Mouse (Mus musculus) myocyte (in vitro differentiated cells): ENCODE data around the gene Fam161a. TPM values are rescaled to one million over a fixed set of nuclear protein-coding genes. Genes with fewer than 3 reads are reported as not detected.

Source experiments
- H3K27me3 ChIP-seq: one replicate; pipeline ENCODE4 v1.6.1; 2011; ENCODE audit not compliant: control insufficient read depth, insufficient read depth, insufficient read length
- H3K36me3 ChIP-seq: one replicate; pipeline ENCODE4 v1.6.1; 2011; ENCODE audit not compliant: control insufficient read depth, insufficient read depth
- H3K4me2 ChIP-seq: one replicate; pipeline ENCODE4 v1.6.1; 2011; ENCODE audit warnings: low read depth, control low read depth
- H3K4me3 ChIP-seq: one replicate; pipeline ENCODE4 v1.5.1; 2011; ENCODE audit warnings: mild to moderate bottlenecking, control low read depth, moderate library complexity
- H3K79me2 ChIP-seq: one replicate; pipeline ENCODE4 v1.6.1; 2011; ENCODE audit not compliant: control insufficient read depth, insufficient read depth
- H3ac ChIP-seq: one replicate; pipeline ENCODE4 v1.6.1; 2011; ENCODE audit not compliant: control insufficient read depth, insufficient read length
- CEBPB ChIP-seq: IDR thresholded peaks from 2 replicates; pipeline ENCODE4 v1.6.1; 2011; ENCODE audit warnings: mild to moderate bottlenecking, moderate library complexity; ENCODE audit not compliant: poor library complexity, insufficient read depth, severe bottlenecking
- E2F4 ChIP-seq: IDR thresholded peaks from one replicate; pipeline ENCODE4 v1.6.1; 2011; ENCODE audit warnings: mild to moderate bottlenecking, control low read depth, moderate library complexity; ENCODE audit not compliant: insufficient read depth
- MAX ChIP-seq: IDR thresholded peaks from one replicate; pipeline ENCODE4 v1.6.1; 2011; ENCODE audit warnings: low read depth, mild to moderate bottlenecking, control low read depth
- MYOG ChIP-seq, 3 experiments: IDR thresholded peaks; one replicate each; pipeline ENCODE4 v1.6.1; 2011; ENCODE audit warnings: control low read depth in 2 of 3, low read depth in 2 of 3, mild to moderate bottlenecking in 2 of 3; ENCODE audit not compliant: insufficient read length in 2 of 3, control insufficient read depth in 1 of 3, insufficient read depth in 1 of 3
- POLR2A ChIP-seq: IDR thresholded peaks from one replicate; pipeline ENCODE4 v1.6.1; 2011; ENCODE audit warnings: low read depth, mild to moderate bottlenecking, control low read depth, moderate library complexity; ENCODE audit not compliant: insufficient read length
- POLR2AphosphoS2 ChIP-seq: IDR thresholded peaks from one replicate; pipeline ENCODE4 v1.6.1; 2011; ENCODE audit warnings: low read depth, control low read depth; ENCODE audit not compliant: insufficient read length
- REST ChIP-seq: IDR thresholded peaks from one replicate; pipeline ENCODE4 v1.6.1; 2011; ENCODE audit warnings: mild to moderate bottlenecking, control low read depth, moderate library complexity; ENCODE audit not compliant: insufficient read depth, insufficient read length
- TCF3 ChIP-seq: IDR thresholded peaks from one replicate; pipeline ENCODE4 v1.6.1; 2011; ENCODE audit warnings: low read depth, control low read depth; ENCODE audit not compliant: insufficient read length
- USF1 ChIP-seq: IDR thresholded peaks from one replicate; pipeline ENCODE4 v1.6.1; 2011; ENCODE audit warnings: low read depth, mild to moderate bottlenecking, control low read depth, moderate library complexity
- polyA plus RNA-seq: library from polyadenylated mRNA; unstranded; fragments of >200 nt; fragmentation: generic; extraction: Trizol; gene quantifications from one replicate; pipeline ENCODE4 v1.2.1, GENCODE M21; 2012; ENCODE audit warnings: missing spikeins

Fam161a gene
- polyA plus RNA-seq, 1 experiment: 0.77 TPM

GRCm38 (mm10) chr11:23074841-23075240 lies 67.5 kb downstream of the Fam161a start:
- H3K79me2 ChIP-seq: no peaks in the 10 kb centered on the region
- H3K4me2 ChIP-seq: no peak overlapping the region
- TF ChIP-seq E2F4 (no peak), POLR2AphosphoS2 (no peak), POLR2A (no peak), USF1 (no peak)
- no peak overlapping the region for H3ac ChIP-seq
- no peak overlapping the region for H3K4me3 ChIP-seq
- H3K27me3 ChIP-seq: no peaks in the 10 kb centered on the region
- no peaks in the 10 kb centered on the region for H3K36me3 ChIP-seq

GRCm38 (mm10) chr11:23078541-23078940 lies 71.2 kb downstream of the Fam161a start:
- H3K27me3 ChIP-seq: no peaks in the 10 kb centered on the region
- no peak overlapping the region for H3K4me2 ChIP-seq
- no peaks in the 10 kb centered on the region for H3K36me3 ChIP-seq
- TF ChIP-seq USF1 (no peak), E2F4 (no peak), MAX (no peak), CEBPB (no peak), TCF3 (no peak), REST (no peak), MYOG (IDR thresholded peaks at IDR 0.05; ENCODE audit: control insufficient read depth in 1 of 3, insufficient read depth in 1 of 3, insufficient read length in 2 of 3, low read depth in 2 of 3) (no peak)
- H3K79me2 ChIP-seq: no peaks in the 10 kb centered on the region
- H3K4me3 ChIP-seq: no peak overlapping the region
- H3ac ChIP-seq: no peak overlapping the region

Other genes starting within 250 kb of the Fam161a start
- 13.1 TPM for gene B3gnt2, start 146.6 kb upstream of the Fam161a start, polyA plus RNA-seq
- gene Zrsr1, start 35.5 kb upstream of the Fam161a start, polyA plus RNA-seq: 5.6 TPM
- gene Gm28048, start 25.4 kb upstream of the Fam161a start, polyA plus RNA-seq: 1.9 TPM
- 174 TPM for gene Commd1, start 25.1 kb upstream of the Fam161a start, polyA plus RNA-seq
- 187 TPM for gene Cct4, start 17.0 kb upstream of the Fam161a start, polyA plus RNA-seq
- 20.8 TPM for gene Xpo1, start 248.5 kb downstream of the Fam161a start, polyA plus RNA-seq